Mouse (Mus musculus): Measurements from ENCODE around the gene Sgms1. TPM values are rescaled to one million over a fixed set of nuclear protein-coding genes. Genes with fewer than 3 reads are reported as not detected.

Sgms1 gene
- polyA plus RNA-seq, 1 experiment: 5.3 TPM

DNA sequence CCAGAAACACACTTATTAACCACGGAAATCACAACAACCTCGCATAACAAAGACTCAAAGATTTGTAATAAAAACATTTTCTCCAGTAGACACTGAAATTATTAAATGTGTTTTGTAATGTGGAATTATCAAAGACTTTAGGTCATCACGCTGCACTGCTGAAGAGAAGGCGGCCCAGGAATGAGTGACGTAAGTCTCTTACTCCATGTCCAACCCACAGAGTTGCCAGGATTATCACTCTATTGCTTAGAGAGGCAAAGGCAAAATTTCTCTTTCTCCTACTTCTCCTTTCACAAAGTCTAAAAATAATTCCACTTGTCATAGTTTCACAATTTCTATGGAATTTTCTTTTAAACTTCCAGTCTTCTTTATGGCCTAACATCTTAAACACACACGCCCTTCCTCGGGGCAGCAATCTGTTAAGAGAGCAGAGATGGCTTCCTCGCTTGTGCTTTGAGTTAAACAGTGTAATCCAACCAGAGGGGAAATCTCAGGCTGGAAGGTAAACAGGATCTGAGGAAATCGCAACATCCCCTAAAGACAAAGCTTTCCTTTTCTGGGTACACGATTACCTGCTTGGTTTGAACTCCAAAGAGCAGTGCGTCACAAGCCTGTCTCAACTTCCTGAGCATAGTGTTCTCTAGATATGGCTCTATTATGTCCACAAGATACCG, 207.7 kb downstream of the Sgms1 start:
- H3K79me2 ChIP-seq (ENCODE audit: control insufficient read depth, insufficient read depth): peaks cover 92% of the 10 kb centered on the region

GRCm38 (mm10) chr19:32180756-32181674, 208.5 kb downstream of the Sgms1 start:
- H3K79me2 ChIP-seq (ENCODE audit: control insufficient read depth, insufficient read depth): peaks cover 92% of the 10 kb centered on the region
- H3K4me3 ChIP-seq (ENCODE audit: insufficient read depth, poor library complexity, severe bottlenecking): no peak overlapping the region
- TF ChIP-seq FOSL1 (IDR thresholded peaks at IDR 0.05; ENCODE audit: insufficient read depth, low read length, poor library complexity, severe bottlenecking): no peak
- TF ChIP-seq CEBPB (IDR thresholded peaks at IDR 0.05; ENCODE audit: low read depth): peak; percentile 80
- no peak for TF ChIP-seq MYOD1 (IDR thresholded peaks at IDR 0.05; ENCODE audit: control insufficient read depth, insufficient read length, low read depth)
- no peak overlapping the region for H3ac ChIP-seq (ENCODE audit: control insufficient read depth, insufficient read length, low read depth)
- no peaks in the 10 kb centered on the region for H3K27me3 ChIP-seq (ENCODE audit: control insufficient read depth, insufficient read depth, insufficient read length)
- peaks cover 35% of the 10 kb centered on the region for H3K79me3 ChIP-seq (ENCODE audit: low read depth)
- peaks cover 5% of the 10 kb centered on the region for H3K36me3 ChIP-seq (ENCODE audit: control insufficient read depth, insufficient read depth)

More for the DNA sequence above, 207.7 kb downstream of the Sgms1 start:
- no peaks in the 10 kb centered on the region for H3K27me3 ChIP-seq (ENCODE audit: control insufficient read depth, insufficient read depth, insufficient read length)
- H3ac ChIP-seq (ENCODE audit: control insufficient read depth, insufficient read length, low read depth): no peak overlapping the region
- peaks cover 34% of the 10 kb centered on the region for H3K79me3 ChIP-seq (ENCODE audit: low read depth)
- no peak overlapping the region for H3K4me3 ChIP-seq (ENCODE audit: insufficient read depth, poor library complexity, severe bottlenecking)
- H3K36me3 ChIP-seq (ENCODE audit: control insufficient read depth, insufficient read depth): peaks cover 5% of the 10 kb centered on the region
- no peak for TF ChIP-seq CTCF (IDR thresholded peaks at IDR 0.05; ENCODE audit: control insufficient read depth, insufficient read depth, insufficient read length)
- TF ChIP-seq USF1 (IDR thresholded peaks at IDR 0.05; ENCODE audit: low read depth): no peak
- no peak for TF ChIP-seq MYOD1 (IDR thresholded peaks at IDR 0.05; ENCODE audit: control insufficient read depth, insufficient read length, low read depth)
- no peak for TF ChIP-seq FOSL1 (IDR thresholded peaks at IDR 0.05; ENCODE audit: insufficient read depth, low read length, poor library complexity, severe bottlenecking)
- no peak for TF ChIP-seq CEBPB (IDR thresholded peaks at IDR 0.05; ENCODE audit: low read depth)
- TF ChIP-seq MYOG (IDR thresholded peaks at IDR 0.05; ENCODE audit: control insufficient read depth, extremely low read depth, insufficient read length): no peak
- no peak for TF ChIP-seq MAX (IDR thresholded peaks at IDR 0.05)

- TF ChIP-seq FOSL1 (IDR thresholded peaks at IDR 0.05; ENCODE audit: insufficient read depth, low read length, poor library complexity, severe bottlenecking): no peak
- no peak for TF ChIP-seq USF1 (IDR thresholded peaks at IDR 0.05; ENCODE audit: low read depth)
- TF ChIP-seq CEBPB (IDR thresholded peaks at IDR 0.05; ENCODE audit: low read depth): no peak
- no peak for TF ChIP-seq CTCF (IDR thresholded peaks at IDR 0.05; ENCODE audit: control insufficient read depth, insufficient read depth, insufficient read length)
- Histone ChIP-seq H3K79me3 (ENCODE audit: low read depth) (peaks cover 35% of the 10 kb centered on the region), H3K36me3 (ENCODE audit: control insufficient read depth, insufficient read depth) (peaks cover 5% of the 10 kb centered on the region), H3K79me2 (ENCODE audit: control insufficient read depth, insufficient read depth) (peaks cover 92% of the 10 kb centered on the region), H3K4me3 (ENCODE audit: insufficient read depth, poor library complexity, severe bottlenecking) (no peak overlapping the region), H3ac (ENCODE audit: control insufficient read depth, insufficient read length, low read depth) (no peak overlapping the region), H3K27me3 (ENCODE audit: control insufficient read depth, insufficient read depth, insufficient read length) (no peaks in the 10 kb centered on the region)
Observed at GRCm38 (mm10) chr19:32179978-32180413, 209.5 kb downstream of the Sgms1 start.

GRCm38 (mm10) chr19:32179514-32179913, 210.0 kb downstream of the Sgms1 start:
- Histone ChIP-seq H3K36me3 (ENCODE audit: control insufficient read depth, insufficient read depth) (peaks cover 5% of the 10 kb centered on the region), H3K79me2 (ENCODE audit: control insufficient read depth, insufficient read depth) (peaks cover 92% of the 10 kb centered on the region), H3K79me3 (ENCODE audit: low read depth) (peaks cover 32% of the 10 kb centered on the region), H3K27me3 (ENCODE audit: control insufficient read depth, insufficient read depth, insufficient read length) (no peaks in the 10 kb centered on the region), H3ac (ENCODE audit: control insufficient read depth, insufficient read length, low read depth) (no peak overlapping the region), H3K4me3 (ENCODE audit: insufficient read depth, poor library complexity, severe bottlenecking) (no peak overlapping the region)
- TF ChIP-seq FOSL1 (IDR thresholded peaks at IDR 0.05; ENCODE audit: insufficient read depth, low read length, poor library complexity, severe bottlenecking) (no peak), MYOG (IDR thresholded peaks at IDR 0.05; ENCODE audit: control insufficient read depth, extremely low read depth, insufficient read length) (no peak)

- TF ChIP-seq USF1 (IDR thresholded peaks at IDR 0.05; ENCODE audit: low read depth) (no peak), MYOD1 (IDR thresholded peaks at IDR 0.05; ENCODE audit: control insufficient read depth, insufficient read length, low read depth) (no peak), MYOG (IDR thresholded peaks at IDR 0.05; ENCODE audit: control insufficient read depth, extremely low read depth, insufficient read length) (no peak), CEBPB (IDR thresholded peaks at IDR 0.05; ENCODE audit: low read depth) (no peak), CTCF (IDR thresholded peaks at IDR 0.05; ENCODE audit: control insufficient read depth, insufficient read depth, insufficient read length) (no peak), MAX (IDR thresholded peaks at IDR 0.05) (no peak), FOSL1 (IDR thresholded peaks at IDR 0.05; ENCODE audit: insufficient read depth, low read length, poor library complexity, severe bottlenecking) (no peak)
- Histone ChIP-seq H3K79me2 (ENCODE audit: control insufficient read depth, insufficient read depth) (peaks cover 87% of the 10 kb centered on the region), H3K79me3 (ENCODE audit: low read depth) (peaks cover 26% of the 10 kb centered on the region), H3ac (ENCODE audit: control insufficient read depth, insufficient read length, low read depth) (no peak overlapping the region), H3K36me3 (ENCODE audit: control insufficient read depth, insufficient read depth) (peaks cover 5% of the 10 kb centered on the region), H3K4me3 (ENCODE audit: insufficient read depth, poor library complexity, severe bottlenecking) (no peak overlapping the region), H3K27me3 (ENCODE audit: control insufficient read depth, insufficient read depth, insufficient read length) (no peaks in the 10 kb centered on the region)
Observed at GRCm38 (mm10) chr19:32178161-32178560, 211.4 kb downstream of the Sgms1 start.

Data from C2C12 (cell line).